Mouse (Mus musculus) cerebellum, adult 2 months (tissue): Measurements from ENCODE around the gene Scn1a. TPM values are rescaled to one million over a fixed set of nuclear protein-coding genes. Genes with fewer than 3 reads are reported as not detected.

ENCODE experiments used
- DNase-seq, 2 experiments: peaks; one replicate each; pipeline ENCODE4 v3.0.0; 2021
- H3K27ac ChIP-seq: fragments of 200-500 bp; 2 replicates; pipeline ENCODE4 v1.5.1; 2012; ENCODE audit warnings: low read length, control low read depth, inconsistent platforms; ENCODE audit not compliant: insufficient read depth
- H3K27me3 ChIP-seq: fragments of 200-500 bp; 2 replicates; pipeline ENCODE4 v1.6.1; 2012; ENCODE audit warnings: inconsistent platforms, mild to moderate bottlenecking, low read length, moderate library complexity; ENCODE audit not compliant: control insufficient read depth, insufficient read depth
- H3K4me1 ChIP-seq: fragments of 200-500 bp; 2 replicates; pipeline ENCODE4 v1.6.1; 2011; ENCODE audit warnings: low read length; ENCODE audit not compliant: control insufficient read depth, insufficient read depth
- H3K4me3 ChIP-seq: fragments of 200-500 bp; replicated peaks from 2 replicates; pipeline ENCODE3; 2011; ENCODE audit warnings: mild to moderate bottlenecking, low read depth, low read length, control low read depth; ENCODE audit not compliant: insufficient read depth
- CTCF ChIP-seq: fragments of 200-500 bp; IDR thresholded peaks from 2 replicates; pipeline ENCODE4 v1.5.1; 2011; ENCODE audit warnings: low read depth, mild to moderate bottlenecking, control low read depth, low read length, moderate library complexity, borderline replicate concordance; ENCODE audit not compliant: insufficient read depth
- POLR2A ChIP-seq: fragments of 200-500 bp; IDR thresholded peaks from 2 replicates; pipeline ENCODE4 v1.6.1; 2011; ENCODE audit warnings: low read length, control low read depth, borderline replicate concordance; ENCODE audit not compliant: insufficient read depth
- WGBS: fragments of 180-500 bp; shearing (Covaris S2); methylation state at CpG from one replicate; pipeline ENCODE4 v1.1.7; 2018; 5-methylcytosine and 5-hydroxymethylcytosine counted together
- polyA plus RNA-seq: library from polyadenylated mRNA; depleted of rRNA; stranded (reverse); fragments of >200 nt; gene quantifications from 2 replicates; pipeline ENCODE4 v1.2.3, GENCODE M21; 2012

The Scn1a gene
- polyA plus RNA-seq, 1 experiment: 97.9 TPM

DNA sequence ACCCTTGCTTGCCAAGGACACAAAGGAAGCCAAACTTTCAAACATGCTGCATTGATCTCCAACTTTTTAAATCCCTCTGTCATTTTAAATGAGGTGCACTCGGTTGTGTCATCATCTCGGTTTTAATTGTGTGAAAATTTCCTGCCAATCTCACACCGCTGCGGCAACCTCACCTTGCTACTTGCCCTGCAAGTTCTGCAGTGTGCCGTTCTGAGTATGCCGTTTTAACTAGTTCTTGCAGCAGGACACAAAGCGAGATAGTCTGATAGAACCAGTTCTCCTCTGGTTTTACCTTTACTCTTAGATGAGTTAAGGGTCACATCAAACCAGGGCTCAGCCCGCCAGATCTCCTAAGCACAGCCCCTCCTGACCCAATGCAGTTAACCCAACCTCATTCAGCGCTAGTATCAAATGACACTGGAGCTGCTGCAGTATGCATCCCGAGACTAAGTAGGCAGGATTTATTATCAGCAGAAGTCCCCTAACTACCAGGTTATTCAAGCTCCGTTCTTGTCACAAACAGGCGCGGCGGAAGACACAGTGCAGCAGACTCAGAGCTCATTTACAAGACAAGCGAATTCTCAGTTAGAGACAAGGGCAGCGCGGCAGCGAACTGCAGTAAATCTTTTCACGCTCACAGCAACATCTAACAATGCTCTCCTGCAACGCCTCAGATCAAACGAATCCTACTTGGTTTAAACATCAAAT, 722 bp downstream of the Scn1a start:
- WGBS: 8% methylated on average over 21 of the region's 21 CpGs
- H3K4me3 ChIP-seq: peak overlapping the region; percentile 68
- H3K27me3 ChIP-seq: no peaks in the 10 kb centered on the region
- peak; percentile 42; the same call in 1 of the 2 replicates for TF ChIP-seq POLR2A
- TF ChIP-seq CTCF: no peak
- DNase-seq: peak; percentile 58 to 70
- peak overlapping the region; percentile 8 for H3K27ac ChIP-seq
- H3K4me1 ChIP-seq: no peaks in the 10 kb centered on the region

DNA sequence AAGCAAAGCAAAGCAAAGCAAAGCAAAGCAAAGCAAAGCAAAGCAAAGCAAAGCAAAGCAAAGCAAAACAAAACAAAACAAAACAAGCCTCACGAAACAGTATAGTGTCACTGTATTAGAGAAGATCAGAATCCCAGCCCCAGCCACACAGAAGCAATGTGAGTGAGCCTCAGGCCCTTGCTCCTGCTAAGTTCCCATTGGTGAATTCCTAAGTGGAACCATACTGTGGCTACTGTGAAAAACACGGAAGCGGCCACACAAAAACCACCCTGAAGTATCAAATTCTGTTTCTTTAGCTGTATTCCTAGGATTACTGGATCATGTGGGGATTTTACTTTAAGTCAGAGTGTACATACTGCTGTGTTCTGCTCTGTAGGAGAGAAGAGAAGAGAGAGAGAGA, 4.4 kb downstream of the Scn1a start:
- no peak for DNase-seq
- Histone ChIP-seq H3K27me3 (no peaks in the 10 kb centered on the region), H3K27ac (no peak overlapping the region), H3K4me3 (no peak overlapping the region), H3K4me1 (no peaks in the 10 kb centered on the region)
- TF ChIP-seq CTCF (no peak), POLR2A (no peak)
- 59% methylated on average over 3 of the region's 3 CpGs for WGBS

DNA sequence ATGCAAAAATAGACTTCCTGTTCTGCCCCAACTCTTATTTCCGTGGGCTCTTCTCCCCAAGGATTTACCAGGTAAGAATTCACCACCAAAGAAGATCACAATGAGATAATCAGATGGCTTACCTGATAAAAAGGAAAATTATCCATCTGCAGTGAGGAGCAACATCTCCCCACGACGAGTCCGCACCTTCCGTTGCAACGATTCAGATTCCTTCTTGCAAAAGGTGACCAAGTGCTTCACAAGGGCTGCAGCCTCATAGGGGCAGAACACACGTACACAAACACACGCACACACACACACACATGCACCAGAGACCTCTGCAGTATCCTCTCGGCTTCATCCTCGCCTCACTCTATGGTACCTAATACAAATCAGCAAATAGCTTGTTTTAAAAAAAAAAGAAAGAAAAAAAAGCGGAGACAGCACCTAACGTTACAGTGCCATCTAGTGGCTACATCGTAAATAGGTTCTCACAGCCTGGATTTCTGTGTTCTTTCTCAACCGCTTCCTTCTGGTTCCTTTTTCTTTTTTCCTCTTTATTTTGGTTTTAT, 30.8 kb downstream of the Scn1a start:
- Histone ChIP-seq H3K4me1 (peaks cover 7% of the 10 kb centered on the region; the same call in 1 of the 2 replicates), H3K4me3 (peak overlapping the region; percentile 94), H3K27ac (peak overlapping the region; percentile 61), H3K27me3 (no peaks in the 10 kb centered on the region)
- peak; percentile 77 to 78 for DNase-seq
- WGBS: 1% methylated on average over 14 of the region's 14 CpGs
- TF ChIP-seq POLR2A: no peak
- TF ChIP-seq CTCF: peak; percentile 63

DNA sequence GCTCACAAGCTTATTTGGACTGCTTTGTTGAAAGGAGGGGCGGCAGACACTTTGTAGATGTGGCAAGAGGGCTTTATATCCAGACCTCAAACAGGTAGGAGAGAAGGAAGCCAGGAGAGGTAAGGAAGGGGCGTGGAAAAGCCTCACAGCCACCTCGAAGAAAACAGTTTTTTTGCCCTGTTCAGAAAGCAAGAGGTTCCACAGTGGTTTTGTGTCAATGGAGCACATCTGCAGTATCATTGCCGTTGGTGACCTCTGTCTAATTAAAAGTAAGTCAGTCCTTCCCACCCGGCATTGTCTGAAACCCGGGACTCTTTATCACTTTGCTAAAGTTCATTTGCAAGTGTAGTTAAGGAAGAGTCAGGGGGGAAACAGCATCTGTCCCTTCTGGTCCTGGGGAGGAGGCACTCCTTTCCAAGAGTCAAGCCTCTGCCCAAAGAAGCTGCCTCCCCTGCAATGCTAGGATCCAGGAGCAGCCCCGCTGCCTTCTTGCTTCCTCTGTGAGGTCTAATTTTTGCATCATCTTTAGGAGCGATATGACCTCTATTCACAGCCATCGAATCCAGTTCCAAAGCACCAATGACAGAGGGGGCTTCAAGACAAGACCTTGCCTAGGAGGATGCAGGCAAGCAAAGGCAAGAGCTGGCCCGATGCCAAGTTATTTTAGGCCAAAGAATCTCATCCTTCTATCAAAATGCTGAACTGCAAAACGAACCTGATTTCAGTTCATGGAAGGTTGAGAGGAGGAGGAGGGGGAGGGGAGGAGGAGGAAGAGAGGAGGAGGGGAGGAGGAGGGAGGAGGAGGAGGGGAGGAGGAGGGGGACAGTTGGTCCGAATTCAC, 31.5 kb downstream of the Scn1a start:
- TF ChIP-seq CTCF: no peak
- no peak for TF ChIP-seq POLR2A
- DNase-seq: peak; percentile 72
- H3K4me3 ChIP-seq: peak overlapping the region; percentile 94
- H3K27ac ChIP-seq: peak overlapping the region; percentile 71
- whole genome bisulfite sequencing: 2% methylated on average over 12 of the region's 12 CpGs
- peaks cover 7% of the 10 kb centered on the region; the same call in 1 of the 2 replicates for H3K4me1 ChIP-seq
- H3K27me3 ChIP-seq: no peaks in the 10 kb centered on the region

DNA sequence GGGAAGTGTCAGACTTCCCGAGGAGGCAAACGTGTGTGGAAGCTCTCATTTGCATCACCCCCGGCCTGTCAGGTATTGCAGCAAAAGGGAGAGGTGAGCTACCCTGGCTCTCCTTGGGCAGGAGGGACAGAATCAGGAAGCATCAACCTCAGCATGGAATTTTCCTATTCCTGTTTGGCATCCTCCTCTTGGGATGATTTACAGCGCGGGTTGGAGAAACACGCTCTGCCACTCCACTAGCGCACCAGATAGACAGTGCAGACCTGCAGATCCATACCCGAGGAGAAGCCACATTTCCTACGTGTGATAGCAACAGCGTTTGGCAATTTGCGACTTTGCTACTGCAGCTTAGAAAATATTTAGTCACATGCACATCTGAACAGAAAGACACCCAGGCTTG, 32.2 kb downstream of the Scn1a start:
- H3K4me1 ChIP-seq: peaks cover 7% of the 10 kb centered on the region; the same call in 1 of the 2 replicates
- H3K4me3 ChIP-seq: peak overlapping the region; percentile 94
- TF ChIP-seq CTCF (no peak), POLR2A (peak; percentile 68; the same call in 1 of the 2 replicates)
- DNase-seq: peak; percentile 70 to 79
- WGBS: 6% methylated on average over 11 of the region's 11 CpGs
- no peaks in the 10 kb centered on the region for H3K27me3 ChIP-seq
- H3K27ac ChIP-seq: peak overlapping the region; percentile 71

DNA sequence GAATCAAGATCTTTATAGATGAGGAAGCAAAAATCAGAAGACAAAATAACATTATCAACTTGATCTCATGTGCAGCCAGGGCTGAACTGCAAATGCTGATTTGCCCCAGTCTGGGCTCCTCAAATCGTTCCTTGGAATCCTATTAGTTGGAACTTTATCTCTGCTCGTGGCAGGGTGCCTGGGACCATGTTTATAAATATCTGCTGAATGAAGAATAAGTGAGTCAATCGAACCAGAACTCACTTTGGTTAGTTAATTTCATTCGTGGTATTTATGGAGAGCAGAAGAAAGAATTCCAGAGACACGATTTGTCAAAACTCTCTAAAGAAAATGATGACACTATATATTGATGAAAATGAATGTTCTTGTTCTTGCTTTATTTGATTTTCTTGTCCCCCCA, 48.1 kb downstream of the Scn1a start:
- WGBS: 42% methylated on average over 5 of the region's 5 CpGs
- H3K4me1 ChIP-seq: peaks cover 3% of the 10 kb centered on the region; the same call in 1 of the 2 replicates
- H3K4me3 ChIP-seq: no peak overlapping the region
- no peaks in the 10 kb centered on the region for H3K27me3 ChIP-seq
- TF ChIP-seq POLR2A (no peak), CTCF (no peak)
- H3K27ac ChIP-seq: no peak overlapping the region
- DNase-seq: no peak

DNA sequence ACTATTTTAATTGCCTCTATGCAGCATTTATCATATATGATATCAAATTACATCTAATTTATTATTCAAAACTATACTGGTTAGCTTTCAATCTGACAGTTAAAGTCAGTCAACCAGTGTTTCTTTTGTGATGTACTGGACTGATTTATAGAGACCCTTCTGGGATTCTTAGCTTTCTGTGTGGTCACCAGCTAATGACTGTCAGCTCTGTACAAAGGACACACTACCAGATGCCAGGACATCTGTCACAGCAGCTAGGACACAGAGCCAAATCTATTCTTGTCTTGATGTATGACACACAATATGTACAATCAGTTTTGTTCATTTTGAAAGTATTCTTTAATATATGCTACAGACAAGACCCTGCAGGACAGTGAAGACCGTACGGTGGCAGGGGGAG, 72.7 kb downstream of the Scn1a start:
- TF ChIP-seq CTCF: no peak
- TF ChIP-seq POLR2A: no peak
- Histone ChIP-seq H3K4me3 (no peak overlapping the region), H3K4me1 (no peaks in the 10 kb centered on the region), H3K27ac (no peak overlapping the region), H3K27me3 (no peaks in the 10 kb centered on the region)
- DNase-seq: no peak
- 48% methylated on average over 2 of the region's 2 CpGs for WGBS

DNA sequence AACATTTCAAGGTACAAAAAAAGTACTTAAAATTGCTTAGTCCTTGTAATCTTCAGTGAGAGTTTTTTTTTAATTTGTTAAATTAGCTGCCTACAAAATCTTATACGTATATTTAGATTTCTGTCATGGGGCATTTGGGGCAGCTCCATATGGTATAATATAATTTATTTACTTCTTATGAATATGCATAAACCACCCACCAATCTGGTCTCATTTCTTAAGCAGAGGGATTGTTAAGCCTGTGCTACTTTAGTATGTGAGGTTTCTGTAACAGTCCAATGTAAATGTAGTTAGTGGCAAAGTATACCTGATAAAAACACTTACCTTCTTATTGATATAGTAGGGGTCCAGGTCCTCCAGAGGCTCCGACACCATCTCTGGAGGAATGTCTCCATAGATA, 90.0 kb downstream of the Scn1a start:
- peaks cover 4% of the 10 kb centered on the region; the same call in 1 of the 2 replicates for H3K4me1 ChIP-seq
- H3K27me3 ChIP-seq: no peaks in the 10 kb centered on the region
- WGBS: 88% methylated on average over 2 of the region's 2 CpGs
- H3K27ac ChIP-seq: no peak overlapping the region
- TF ChIP-seq POLR2A: no peak
- no peak for TF ChIP-seq CTCF
- DNase-seq: no peak
- no peak overlapping the region for H3K4me3 ChIP-seq
